Mouse (Mus musculus) gastrocnemius, adult 2 months (tissue): Measurements from ENCODE around the gene Asic4. TPM values are rescaled to one million over a fixed set of nuclear protein-coding genes. Genes with fewer than 3 reads are reported as not detected.

ENCODE experiments used
- DNase-seq: peaks from one replicate; pipeline ENCODE4 v3.0.0; 2022
- H3K27ac ChIP-seq: fragments of 200-600 bp; 2 replicates; pipeline ENCODE4 v1.8.1; 2022; ENCODE audit warnings: mild to moderate bottlenecking
- H3K4me3 ChIP-seq: fragments of 200-600 bp; 2 replicates; pipeline ENCODE4 v1.8.1; 2022; ENCODE audit warnings: mild to moderate bottlenecking, moderate library complexity
- CTCF ChIP-seq: fragments of 200-600 bp; IDR thresholded peaks from 2 replicates; pipeline ENCODE4 v1.8.1; 2022; ENCODE audit warnings: antibody characterized with exemption, mild to moderate bottlenecking, moderate library complexity
- intact Hi-C: fragments of 180-260 bp; cut with DNase I; formaldehyde crosslinking; loops from one replicate; pipeline ENCODE4 v1.15.1; 2025
- total RNA-seq, 2 experiments: library from RNA; stranded (reverse); gene quantifications; 2 replicates each; pipeline ENCODE4 v1.2.3; 2021

The Asic4 gene
- total RNA-seq, 2 experiments from 2014 or later = not detected

DNA sequence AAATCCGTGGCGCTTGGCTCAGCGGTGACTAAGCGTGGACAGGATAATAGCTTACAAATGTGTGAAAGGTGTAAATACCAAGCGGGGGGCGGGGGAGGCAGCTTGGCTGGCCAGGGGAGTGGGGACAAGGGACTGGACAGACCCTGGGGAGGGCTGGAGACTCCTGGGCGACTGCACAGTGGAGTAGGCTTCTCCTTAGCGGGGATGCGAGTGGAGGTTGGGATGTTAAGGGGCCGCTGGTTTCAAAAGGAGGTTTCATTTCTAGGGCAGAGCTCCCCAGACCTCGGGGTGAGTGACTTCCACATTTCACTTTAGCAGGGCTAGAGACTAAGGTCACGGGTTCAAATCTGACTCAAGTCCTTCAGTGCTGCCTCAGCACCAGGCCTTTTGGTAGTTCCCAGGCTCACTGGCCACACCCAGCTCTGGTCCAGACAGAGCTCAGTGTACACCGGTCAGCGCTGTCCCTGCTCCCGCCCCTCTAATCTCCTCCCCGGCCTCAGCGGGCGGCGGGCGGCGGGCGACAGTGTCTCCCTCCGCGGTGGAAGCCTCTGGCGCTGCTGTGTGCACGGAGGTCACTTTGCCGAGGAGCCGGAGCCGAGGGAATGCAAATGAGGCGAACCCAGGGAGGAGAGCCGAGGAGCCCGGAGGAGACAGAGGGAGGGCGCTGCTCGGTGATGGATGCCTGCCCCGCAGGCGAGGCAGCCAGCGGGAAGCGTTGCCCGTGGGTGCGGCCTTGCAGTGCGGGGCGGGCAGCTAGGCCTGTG lies 8.0 kb downstream of the Asic4 start:
- intact Hi-C loops = no loop called here
- peak; percentile 3; the same call in 1 of the 2 replicates for TF ChIP-seq CTCF
- DNase-seq = peak; percentile 72
- H3K27ac ChIP-seq = peak overlapping the region; percentile 69; the same call in 1 of the 2 replicates
- peak overlapping the region; percentile 67 for H3K4me3 ChIP-seq

- no peak for TF ChIP-seq CTCF
- peak; percentile 66 for DNase-seq
- Histone ChIP-seq H3K4me3 (peak overlapping the region; percentile 67), H3K27ac (peak overlapping the region; percentile 69)
- intact Hi-C loops = no loop called here
Measured at GRCm38 (mm10) chr1:75458789-75459684, 8.8 kb downstream of the Asic4 start.

- TF ChIP-seq CTCF = no peak
- no peak overlapping the region for H3K27ac ChIP-seq
- no peak overlapping the region for H3K4me3 ChIP-seq
- DNase-seq = no peak
- intact Hi-C loops = no loop called here
Measured at GRCm38 (mm10) chr1:75460297-75460696, 10.1 kb downstream of the Asic4 start.

DNA sequence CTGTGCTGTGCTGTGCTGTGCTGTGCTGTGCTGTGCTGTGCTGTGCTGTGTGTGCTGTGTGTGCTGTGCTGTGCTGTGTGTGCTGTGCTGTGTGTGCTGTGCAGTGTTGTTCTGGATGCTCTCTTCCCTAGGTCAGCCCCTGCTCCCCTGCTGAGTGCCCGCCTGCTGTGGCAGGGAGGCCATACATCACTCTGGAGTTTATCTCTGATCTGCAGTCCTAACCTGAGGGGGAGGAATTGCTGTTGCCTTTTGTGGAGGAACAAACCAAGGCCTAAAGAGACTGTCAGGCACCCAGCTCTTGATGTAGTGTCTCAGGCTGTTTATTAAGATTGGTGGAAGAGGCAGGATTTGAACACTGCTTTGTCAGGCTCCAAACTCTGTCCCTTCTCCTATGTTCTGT lies 12.4 kb downstream of the Asic4 start:
- TF ChIP-seq CTCF = no peak
- no peak overlapping the region for H3K4me3 ChIP-seq
- intact Hi-C loops = no loop called here

DNA sequence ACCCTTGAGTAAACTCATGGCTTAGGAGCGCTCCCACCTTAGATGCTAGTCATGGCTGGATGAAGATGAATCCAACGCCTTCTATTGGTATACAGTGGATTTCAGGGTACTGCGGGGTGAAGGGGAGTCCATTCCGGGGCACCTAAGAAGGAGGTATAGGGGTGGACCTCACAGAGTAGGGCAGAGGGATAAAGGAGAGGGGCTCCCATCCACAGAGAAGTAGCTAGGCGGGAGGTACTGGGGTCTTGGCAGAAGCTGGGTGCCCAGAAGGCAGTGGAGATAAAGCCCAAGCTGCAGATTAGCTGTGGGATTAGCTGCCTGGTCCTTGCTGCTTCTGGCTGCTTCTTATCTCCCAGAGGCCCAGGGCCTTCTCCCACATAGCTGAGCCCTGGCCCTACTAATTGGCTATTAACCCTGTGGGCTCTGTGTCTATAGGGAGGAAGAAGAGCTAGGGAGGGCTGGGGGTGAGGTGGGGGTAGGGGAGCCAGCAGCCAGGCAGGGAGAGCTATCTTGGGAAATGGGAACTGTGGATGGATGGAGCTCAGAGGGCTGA lies 13.5 kb downstream of the Asic4 start:
- no peak overlapping the region for H3K4me3 ChIP-seq
- TF ChIP-seq CTCF = no peak
- intact Hi-C loops = no loop called here
- no peak overlapping the region for H3K27ac ChIP-seq
- no peak for DNase-seq

More for the DNA sequence above, 12.4 kb downstream of the Asic4 start:
- no peak for DNase-seq
- H3K27ac ChIP-seq = no peak overlapping the region

- intact Hi-C loops = loop anchor here (1.0 to 5.0 kb wide), 3 partner anchors 22 to 215 kb away; no protein-coding TSS in a partner anchor
- H3K4me3 ChIP-seq = 0 out of 2 replicates have a peak overlapping the region, but pooled peaks have one; percentile 32
- peak overlapping the region; percentile 49; the same call in 1 of the 2 replicates for H3K27ac ChIP-seq
- peak; percentile 86 for DNase-seq
- peak; percentile 90 for TF ChIP-seq CTCF
Measured at GRCm38 (mm10) chr1:75467215-75467927, 17.1 kb downstream of the Asic4 start.

DNA sequence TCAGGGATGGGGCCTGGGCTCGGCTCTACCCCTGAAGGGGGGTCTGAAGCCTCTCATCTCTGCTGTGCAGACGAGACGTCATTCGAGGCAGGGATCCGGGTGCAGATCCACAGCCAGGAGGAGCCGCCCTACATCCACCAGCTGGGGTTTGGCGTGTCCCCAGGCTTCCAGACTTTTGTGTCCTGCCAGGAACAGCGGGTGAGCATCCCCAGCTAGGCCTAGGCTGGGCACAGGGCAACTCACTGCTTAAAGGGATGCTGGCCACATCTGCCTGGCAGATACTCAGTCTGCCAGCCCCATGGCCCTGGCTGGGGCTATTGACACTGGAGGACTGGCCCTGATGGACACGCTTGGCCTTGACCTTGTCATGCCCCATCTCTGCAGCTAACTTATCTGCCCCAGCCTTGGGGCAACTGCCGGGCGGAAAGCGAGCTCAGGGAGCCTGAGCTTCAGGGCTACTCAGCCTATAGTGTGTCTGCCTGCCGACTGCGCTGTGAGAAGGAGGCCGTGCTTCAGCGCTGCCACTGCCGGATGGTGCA lies 19.1 kb downstream of the Asic4 start:
- no peak for DNase-seq
- TF ChIP-seq CTCF = no peak
- intact Hi-C loops = loop anchor here (5.0 kb wide), 1 partner anchor 217 kb away; no protein-coding TSS in a partner anchor

DNA sequence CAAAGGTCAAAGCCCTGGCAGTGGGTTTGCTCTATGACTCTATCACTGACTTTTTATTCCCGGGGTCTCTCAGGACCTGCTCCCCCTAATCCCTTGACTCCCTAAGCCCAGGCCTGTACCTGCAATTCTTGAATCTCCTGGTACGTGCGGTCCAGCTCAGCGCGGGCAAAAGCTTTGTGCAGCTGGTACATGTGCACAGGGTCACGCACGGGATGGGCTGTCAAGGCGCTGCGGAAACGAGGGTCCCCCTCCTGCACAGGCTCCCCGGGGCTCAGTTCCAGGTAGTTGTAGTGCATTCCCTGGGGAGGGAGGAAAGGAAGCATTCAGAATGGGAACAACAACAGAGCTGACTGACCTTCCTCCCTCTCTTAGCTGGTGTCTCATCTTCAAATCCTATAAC lies 26.2 kb downstream of the Asic4 start:
- no peak for TF ChIP-seq CTCF
- no peak for DNase-seq
- intact Hi-C loops = no loop called here
- no peak overlapping the region for H3K27ac ChIP-seq
- no peak overlapping the region for H3K4me3 ChIP-seq

More for the DNA sequence above, 19.1 kb downstream of the Asic4 start:
- Histone ChIP-seq H3K27ac (no peak overlapping the region), H3K4me3 (no peak overlapping the region)

DNA sequence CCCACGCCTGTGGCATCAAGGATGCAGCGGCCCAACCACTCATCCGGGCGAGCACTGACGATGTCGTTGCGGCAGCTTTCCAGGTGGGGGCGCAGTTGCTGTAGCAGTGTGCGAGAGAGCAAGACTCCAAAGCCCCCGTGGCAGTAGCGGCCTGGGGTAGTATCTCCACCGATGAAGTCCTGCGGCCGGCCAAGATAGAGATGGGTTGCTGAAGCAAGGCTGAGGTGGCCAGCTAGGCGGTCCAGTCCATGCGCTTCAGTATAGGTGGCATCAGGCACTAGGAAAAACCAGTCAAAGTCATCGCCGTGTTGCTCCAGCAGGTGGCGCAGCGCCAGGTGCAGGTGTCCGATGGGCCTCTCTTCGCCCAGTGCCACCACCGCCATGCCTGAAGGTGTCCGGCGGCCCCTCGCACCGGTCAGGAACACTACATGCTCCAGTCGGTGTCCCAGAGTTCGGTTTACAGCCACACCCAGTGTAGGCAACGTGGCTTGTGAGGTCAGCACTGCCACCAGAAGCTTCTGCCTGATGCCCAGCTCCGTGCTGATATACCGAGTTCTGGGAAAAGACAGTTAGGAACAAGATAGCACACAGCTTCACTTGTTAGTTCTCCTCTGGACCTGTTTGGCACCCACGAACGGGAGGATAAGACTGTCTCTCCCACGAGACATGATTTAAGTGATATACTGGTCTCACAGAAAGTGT lies 27.2 kb downstream of the Asic4 start:
- TF ChIP-seq CTCF = peak; percentile 75
- H3K27ac ChIP-seq = no peak overlapping the region
- DNase-seq = peak; percentile 88
- H3K4me3 ChIP-seq = peak overlapping the region; percentile 50
- intact Hi-C loops = loop anchor here (1.0 kb wide), 2 partner anchors 82 to 120 kb away; no protein-coding TSS in a partner anchor

DNA sequence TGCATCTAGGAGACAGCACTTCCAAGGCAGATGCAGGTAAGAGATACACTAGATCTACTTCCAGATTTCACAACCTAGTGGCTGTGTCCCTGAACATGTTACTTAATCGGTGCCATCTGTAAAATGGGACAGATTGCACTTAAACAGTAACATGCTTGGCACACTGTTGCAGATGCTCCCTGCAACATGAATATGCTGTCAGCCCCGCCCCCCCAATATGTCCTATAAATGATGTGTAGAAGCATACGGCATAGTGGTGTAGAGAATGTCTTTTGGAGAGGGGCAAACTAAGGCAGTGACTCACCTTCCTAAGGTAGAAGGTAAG lies 27.7 kb downstream of the Asic4 start:
- peak overlapping the region; percentile 79 for H3K4me3 ChIP-seq
- intact Hi-C loops = loop anchor here (1.0 kb wide), 2 partner anchors 81 to 119 kb away; no protein-coding TSS in a partner anchor
- no peak overlapping the region for H3K27ac ChIP-seq
- no peak for TF ChIP-seq CTCF
- DNase-seq = no peak

GRCm38 (mm10) chr1:75478497-75478896 lies 28.3 kb downstream of the Asic4 start:
- intact Hi-C loops = no loop called here
- Histone ChIP-seq H3K4me3 (peak overlapping the region; percentile 79), H3K27ac (peak overlapping the region; percentile 88)
- TF ChIP-seq CTCF = no peak
- DNase-seq = peak; percentile 63
